ENCODE assay signal across 13 mouse cellular contexts in genomic region chr17:30973332-30973731, GRCm38 (mm10). TPM values are rescaled to one million over a fixed set of nuclear protein-coding genes. Genes with fewer than 3 reads are reported as not detected.
DNase-seq lines count a peak whose midpoint lies in the region; ATAC-seq and TF ChIP-seq lines count a peak whose summit lies in the region.
"Had no signal": no experiment of that assay in that cellular context is flagged by ENCODE, and none has a peak within 500 bp of the region (broad histone marks: within the 10 kb centered on the region; RNA-seq: fewer than 3 reads in every experiment).

No protein-coding gene starts in this region.

- ATAC-seq in limb, embryonic 14.5 days (ENCODE audit: low FRiP score, low read depth), result no peak
- ATAC-seq in forebrain, embryonic 14.5 days, result no peak
- ATAC-seq: forebrain, embryonic 16.5 days had no signal

- no peak overlapping the region for H3K9ac ChIP-seq in limb, embryonic 14.5 days (ENCODE audit: low read depth, low read length, severe bottlenecking)
- H3K9ac ChIP-seq in forebrain, embryonic 14.5 days (ENCODE audit: low read length), result no peak overlapping the region
- H3K9ac ChIP-seq: hindbrain, embryonic 13.5 days; limb, embryonic 12.5 days had no signal

- no peak for TF ChIP-seq CTCF in bone marrow macrophage, adult 2 months (IDR thresholded peaks at IDR 0.05; ENCODE audit: low read depth, low read length)
- no peak for TF ChIP-seq CTCF in brain, embryonic 14.5 days (IDR thresholded peaks at IDR 0.05; ENCODE audit: borderline replicate concordance, extremely low read depth, insufficient read depth, insufficient read length)

- no peaks in the 10 kb centered on the region for H3K27me3 ChIP-seq in limb, embryonic 14.5 days (ENCODE audit: control insufficient read depth, insufficient read depth, low read length)
- no peaks in the 10 kb centered on the region for H3K27me3 ChIP-seq in forebrain, embryonic 14.5 days (replicated peaks; ENCODE audit: control insufficient read depth, insufficient read depth, low read length)
- H3K27me3 ChIP-seq: hindbrain, embryonic 13.5 days; limb, embryonic 12.5 days had no signal

- no peak overlapping the region for H3K4me2 ChIP-seq in limb, embryonic 14.5 days (replicated peaks; ENCODE audit: low read depth, low read length, severe bottlenecking)
- no peak overlapping the region for H3K4me2 ChIP-seq in forebrain, embryonic 14.5 days (ENCODE audit: low read length)
- H3K4me2 ChIP-seq: hindbrain, embryonic 13.5 days; limb, embryonic 12.5 days had no signal

- H3K4me3 ChIP-seq in bone marrow macrophage, adult 2 months (ENCODE audit: insufficient read depth, low read length), result no peak overlapping the region
- H3K4me3 ChIP-seq in limb, embryonic 14.5 days (replicated peaks; ENCODE audit: low read length), result no peak overlapping the region
- no peak overlapping the region for H3K4me3 ChIP-seq in forebrain, embryonic 14.5 days (ENCODE audit: low read depth, low read length)
- H3K4me3 ChIP-seq: hindbrain, embryonic 13.5 days; limb, embryonic 12.5 days had no signal

- 78% methylated on average over 6 of the region's 6 CpGs for whole genome bisulfite sequencing in limb, embryonic 14.5 days
- 73% methylated on average over 6 of the region's 6 CpGs for WGBS in forebrain, embryonic 14.5 days

- TF ChIP-seq POLR2A in bone marrow macrophage, adult 2 months (IDR thresholded peaks at IDR 0.05; ENCODE audit: borderline replicate concordance, low read depth, low read length), result no peak
- no peak for TF ChIP-seq POLR2A in brain, embryonic 14.5 days (IDR thresholded peaks at IDR 0.05; ENCODE audit: borderline replicate concordance, extremely low read depth, insufficient read depth, insufficient read length, poor library complexity, severe bottlenecking)
- TF ChIP-seq POLR2A in limb, embryonic 14.5 days (IDR thresholded peaks at IDR 0.05; ENCODE audit: borderline replicate concordance, extremely low read depth, insufficient read depth, insufficient read length), result no peak

- H3K9me3 ChIP-seq in limb, embryonic 14.5 days (ENCODE audit: control insufficient read depth, low read length), result no peaks in the 10 kb centered on the region
- no peaks in the 10 kb centered on the region for H3K9me3 ChIP-seq in forebrain, embryonic 14.5 days (replicated peaks; ENCODE audit: control insufficient read depth, low read length)
- H3K9me3 ChIP-seq: hindbrain, embryonic 13.5 days; limb, embryonic 12.5 days had no signal

- no peaks in the 10 kb centered on the region for H3K36me3 ChIP-seq in limb, embryonic 14.5 days (ENCODE audit: control insufficient read depth, insufficient read depth, low read length)
- no peaks in the 10 kb centered on the region for H3K36me3 ChIP-seq in forebrain, embryonic 14.5 days (ENCODE audit: control insufficient read depth, insufficient read depth, low read length)
- H3K36me3 ChIP-seq: G1E; hindbrain, embryonic 13.5 days; limb, embryonic 12.5 days had no signal

- DNase-seq in kidney, adult 9 months, result peak; percentile 16
- DNase-seq in kidney, adult 18-20 months, result no peak
- peak; percentile 17 for DNase-seq in brain, embryonic 14.5 days (ENCODE audit: low read depth)
- peak; percentile 52 for DNase-seq in limb, embryonic 14.5 days (ENCODE audit: low spot score)
- DNase-seq in forebrain, embryonic 14.5 days (ENCODE audit: low spot score), result no peak
- no peak for DNase-seq in c-Kit-positive CD71-positive TER-119-positive erythroid progenitor cells, embryonic 14.5 days (ENCODE audit: low spot score)
- DNase-seq: adrenal gland, postnatal 25 days; midbrain, embryonic 14.5 days had no signal

- peak overlapping the region; percentile 93 for H3K27ac ChIP-seq in bone marrow macrophage, adult 2 months (ENCODE audit: insufficient read depth, low read depth, low read length)
- H3K27ac ChIP-seq in limb, embryonic 14.5 days (replicated peaks; ENCODE audit: low read depth, low read length), result no peak overlapping the region
- H3K27ac ChIP-seq in forebrain, embryonic 14.5 days (ENCODE audit: low read depth, low read length), result no peak overlapping the region
- H3K27ac ChIP-seq: hindbrain, embryonic 13.5 days had no signal

- peaks cover 50% of the 10 kb centered on the region for H3K4me1 ChIP-seq in bone marrow macrophage, adult 2 months (ENCODE audit: control insufficient read depth, insufficient read depth, low read length)
- no peaks in the 10 kb centered on the region for H3K4me1 ChIP-seq in limb, embryonic 14.5 days (ENCODE audit: control insufficient read depth, insufficient read depth, low read length)
- no peaks in the 10 kb centered on the region for H3K4me1 ChIP-seq in forebrain, embryonic 14.5 days (ENCODE audit: control insufficient read depth, insufficient read depth, low read length)

RNA-seq across cellular contexts. Expression of gene Umodl1, which starts 18.9 kb away (rescaled TPM):
- polyA plus RNA-seq in bone marrow macrophage, adult 2 months (2012; ENCODE audit: insufficient read depth, insufficient read length, missing spikeins), result not detected in 2 replicates
- 0.04 and 0.10 TPM in 2 replicates for polyA plus RNA-seq in brain, embryonic 14.5 days (2012; rRNA removed)
- 0.03 and 0.08 TPM in 2 replicates for polyA plus RNA-seq in limb, embryonic 14.5 days (2012; rRNA removed)
- 0.15 and 0.25 TPM in 2 replicates for polyA plus RNA-seq in limb, embryonic 14.5 days (2014; fragmentation: Nextera tagmentation; extraction: Ambion mirVana)
- 0.04 TPM in 1 of 2 replicates, not detected in the other for polyA plus RNA-seq in forebrain, embryonic 14.5 days (2014; fragmentation: Nextera tagmentation; extraction: Ambion mirVana)
- polyA plus RNA-seq: G1E; hindbrain, embryonic 13.5 days; midbrain, embryonic 14.5 days had no signal

Comparison
In these comparisons a context has a peak if more than half of its experiments do, and no peak if none do; other contexts are left out.
1. DNase-seq: peak in kidney, adult 9 months (single experiment), brain, embryonic 14.5 days (single experiment) and limb, embryonic 14.5 days (single experiment); none in kidney, adult 18-20 months (single experiment), forebrain, embryonic 14.5 days (single experiment) and c-Kit-positive CD71-positive TER-119-positive erythroid progenitor cells, embryonic 14.5 days (single experiment).